Mouse (Mus musculus) forebrain, embryonic 14.5 days (tissue): Measurements from ENCODE around the gene Prkce. TPM values are rescaled to one million over a fixed set of nuclear protein-coding genes. Genes with fewer than 3 reads are reported as not detected.

Experiments used
- ATAC-seq: fragments of 200-750 bp; cut with Nextera tagmentation; 2 replicates; pipeline ENCODE4 v1.8.0; 2017; ENCODE audit warnings: mild to moderate bottlenecking, moderate library complexity
- DNase-seq: peaks from one replicate; pipeline ENCODE4 v3.0.0-alpha.2; 2015; ENCODE audit warnings: low spot score
- H3K27ac ChIP-seq: fragments of 300-500 bp; sonication (generic); 2 replicates; pipeline ENCODE4 v1.5.1; 2014; ENCODE audit warnings: low read depth, mild to moderate bottlenecking, control low read depth, low read length, moderate library complexity
- H3K27me3 ChIP-seq: fragments of 300-500 bp; sonication (generic); replicated peaks from 2 replicates; pipeline ENCODE4 v1.6.1; 2014; ENCODE audit warnings: low read length, control low read depth, mixed read lengths; ENCODE audit not compliant: control insufficient read depth, insufficient read depth
- H3K36me3 ChIP-seq: fragments of 300-500 bp; sonication (generic); 2 replicates; pipeline ENCODE4 v1.6.1; 2014; ENCODE audit warnings: low read length, control low read depth; ENCODE audit not compliant: control insufficient read depth, insufficient read depth
- H3K4me1 ChIP-seq: fragments of 300-500 bp; sonication (generic); 2 replicates; pipeline ENCODE4 v1.6.1; 2014; ENCODE audit warnings: antibody characterized with exemption, low read length, control low read depth; ENCODE audit not compliant: control insufficient read depth, insufficient read depth
- H3K4me2 ChIP-seq: fragments of 300-500 bp; sonication (generic); 2 replicates; pipeline ENCODE4 v1.6.1; 2014; ENCODE audit warnings: mild to moderate bottlenecking, control low read depth, low read length
- H3K4me3 ChIP-seq: fragments of 300-500 bp; sonication (generic); 2 replicates; pipeline ENCODE4 v1.5.1; 2014; ENCODE audit warnings: low read depth, low read length, control low read depth
- H3K9ac ChIP-seq: fragments of 300-500 bp; sonication (generic); 2 replicates; pipeline ENCODE4 v1.6.1; 2014; ENCODE audit warnings: mild to moderate bottlenecking, low read length, control low read depth, moderate library complexity
- H3K9me3 ChIP-seq: fragments of 300-500 bp; sonication (generic); replicated peaks from 2 replicates; pipeline ENCODE4 v1.6.1; 2016; ENCODE audit warnings: low read length, control low read depth, mixed read lengths; ENCODE audit not compliant: control insufficient read depth
- WGBS: fragments of 180-500 bp; shearing (Covaris S2); extraction: QIAGEN DNeasy Blood & Tissue Kit; methylation state at CpG from one replicate; pipeline ENCODE4 v1.1.7; 2014; 5-methylcytosine and 5-hydroxymethylcytosine counted together
- polyA plus RNA-seq: library from polyadenylated mRNA; unstranded; fragments of >200 nt; fragmentation: Nextera tagmentation; extraction: Ambion mirVana; gene quantifications from 2 replicates; pipeline ENCODE4 v1.2.1, GENCODE M21; 2014

Gene Prkce
- polyA plus RNA-seq, 1 experiment from 2014 or later, result 16.9 TPM

GRCm38 (mm10) chr17:86270523-86270922 is 102.9 kb downstream of the Prkce start:
- 80% methylated on average over 13 of the region's 13 CpGs for WGBS
- no peak overlapping the region for H3K4me2 ChIP-seq
- H3K4me3 ChIP-seq, result no peak overlapping the region
- no peak overlapping the region for H3K27ac ChIP-seq
- no peaks in the 10 kb centered on the region for H3K36me3 ChIP-seq
- no peaks in the 10 kb centered on the region for H3K27me3 ChIP-seq
- H3K4me1 ChIP-seq, result peaks cover 13% of the 10 kb centered on the region; the same call in 1 of the 2 replicates
- no peaks in the 10 kb centered on the region for H3K9me3 ChIP-seq
- no peak overlapping the region for H3K9ac ChIP-seq
- DNase-seq, result no peak
- ATAC-seq, result no peak

GRCm38 (mm10) chr17:86271277-86271676 is 103.7 kb downstream of the Prkce start:
- H3K9me3 ChIP-seq, result no peaks in the 10 kb centered on the region
- 25% methylated on average over 4 of the region's 4 CpGs for WGBS
- ATAC-seq (peak; percentile 40; the same call in 1 of the 2 replicates), DNase-seq (no peak)
- H3K4me3 ChIP-seq, result no peak overlapping the region
- H3K4me2 ChIP-seq, result no peak overlapping the region
- no peaks in the 10 kb centered on the region for H3K36me3 ChIP-seq
- no peaks in the 10 kb centered on the region for H3K27me3 ChIP-seq
- H3K4me1 ChIP-seq, result peaks cover 13% of the 10 kb centered on the region; the same call in 1 of the 2 replicates
- no peak overlapping the region for H3K9ac ChIP-seq
- H3K27ac ChIP-seq, result no peak overlapping the region

- ATAC-seq (no peak), DNase-seq (no peak)
- Histone ChIP-seq H3K36me3 (no peaks in the 10 kb centered on the region), H3K27me3 (no peaks in the 10 kb centered on the region), H3K27ac (peak overlapping the region; percentile 49; the same call in 1 of the 2 replicates), H3K9me3 (no peaks in the 10 kb centered on the region), H3K4me2 (no peak overlapping the region), H3K4me1 (peaks cover 10% of the 10 kb centered on the region; the same call in 1 of the 2 replicates), H3K9ac (no peak overlapping the region), H3K4me3 (no peak overlapping the region)
- WGBS, result 70% methylated on average over 6 of the region's 6 CpGs
These were observed 105.4 kb downstream of the Prkce start for GRCm38 (mm10) chr17:86272961-86273360.

GRCm38 (mm10) chr17:86273566-86274349 is 106.2 kb downstream of the Prkce start:
- no peak overlapping the region for H3K4me3 ChIP-seq
- no peak overlapping the region for H3K9ac ChIP-seq
- WGBS, result 78% methylated on average over 9 of the region's 9 CpGs
- peaks cover 10% of the 10 kb centered on the region; the same call in 1 of the 2 replicates for H3K4me1 ChIP-seq
- DNase-seq (no peak), ATAC-seq (no peak)
- no peaks in the 10 kb centered on the region for H3K36me3 ChIP-seq
- H3K9me3 ChIP-seq, result no peaks in the 10 kb centered on the region
- no peaks in the 10 kb centered on the region for H3K27me3 ChIP-seq
- H3K27ac ChIP-seq, result no peak overlapping the region; the same call in 1 of the 2 replicates
- no peak overlapping the region for H3K4me2 ChIP-seq

- Histone ChIP-seq H3K4me3 (no peak overlapping the region), H3K9ac (no peak overlapping the region), H3K27me3 (no peaks in the 10 kb centered on the region), H3K27ac (no peak overlapping the region), H3K4me2 (no peak overlapping the region), H3K36me3 (no peaks in the 10 kb centered on the region), H3K9me3 (no peaks in the 10 kb centered on the region), H3K4me1 (peaks cover 10% of the 10 kb centered on the region; the same call in 1 of the 2 replicates)
- WGBS, result 80% methylated on average over 7 of the region's 7 CpGs
- no peak for ATAC-seq
- no peak for DNase-seq
These were observed 106.8 kb downstream of the Prkce start for GRCm38 (mm10) chr17:86274350-86274744.

GRCm38 (mm10) chr17:86276381-86276780 is 108.8 kb downstream of the Prkce start:
- no peak overlapping the region for H3K9ac ChIP-seq
- DNase-seq (no peak), ATAC-seq (no peak)
- no peak overlapping the region for H3K27ac ChIP-seq
- no peak overlapping the region for H3K4me2 ChIP-seq
- no peak overlapping the region for H3K4me3 ChIP-seq
- H3K4me1 ChIP-seq, result peaks cover 7% of the 10 kb centered on the region; the same call in 1 of the 2 replicates
- no peaks in the 10 kb centered on the region for H3K36me3 ChIP-seq
- H3K9me3 ChIP-seq, result no peaks in the 10 kb centered on the region
- WGBS, result 88% methylated on average over 4 of the region's 4 CpGs
- H3K27me3 ChIP-seq, result no peaks in the 10 kb centered on the region

GRCm38 (mm10) chr17:86277032-86277798 is 109.6 kb downstream of the Prkce start:
- H3K9ac ChIP-seq, result no peak overlapping the region
- ATAC-seq, result no peak
- H3K27me3 ChIP-seq, result no peaks in the 10 kb centered on the region
- H3K9me3 ChIP-seq, result no peaks in the 10 kb centered on the region
- no peak overlapping the region for H3K27ac ChIP-seq
- H3K4me3 ChIP-seq, result no peak overlapping the region
- WGBS, result 68% methylated on average over 8 of the region's 8 CpGs
- DNase-seq, result no peak
- no peaks in the 10 kb centered on the region for H3K36me3 ChIP-seq
- peaks cover 5% of the 10 kb centered on the region; the same call in 1 of the 2 replicates for H3K4me1 ChIP-seq
- no peak overlapping the region for H3K4me2 ChIP-seq

GRCm38 (mm10) chr17:86277999-86278526 is 110.5 kb downstream of the Prkce start:
- H3K27ac ChIP-seq, result no peak overlapping the region
- DNase-seq (no peak), ATAC-seq (no peak)
- WGBS, result 87% methylated on average over 5 of the region's 5 CpGs
- H3K4me1 ChIP-seq, result peaks cover 2% of the 10 kb centered on the region; the same call in 1 of the 2 replicates
- H3K9ac ChIP-seq, result no peak overlapping the region
- no peaks in the 10 kb centered on the region for H3K9me3 ChIP-seq
- no peaks in the 10 kb centered on the region for H3K36me3 ChIP-seq
- no peak overlapping the region for H3K4me3 ChIP-seq
- H3K4me2 ChIP-seq, result no peak overlapping the region
- H3K27me3 ChIP-seq, result no peaks in the 10 kb centered on the region
